Mouse (Mus musculus) CD4-positive, CD25-positive, alpha-beta regulatory T cell, adult 2 months (primary cell): Measurements from ENCODE around the gene Minos1.

Experiments
- DNase-seq: peaks from one replicate; pipeline ENCODE4 v3.0.0-alpha.2; 2012; ENCODE audit warnings: low read depth, low spot score

Gene Minos1

DNA sequence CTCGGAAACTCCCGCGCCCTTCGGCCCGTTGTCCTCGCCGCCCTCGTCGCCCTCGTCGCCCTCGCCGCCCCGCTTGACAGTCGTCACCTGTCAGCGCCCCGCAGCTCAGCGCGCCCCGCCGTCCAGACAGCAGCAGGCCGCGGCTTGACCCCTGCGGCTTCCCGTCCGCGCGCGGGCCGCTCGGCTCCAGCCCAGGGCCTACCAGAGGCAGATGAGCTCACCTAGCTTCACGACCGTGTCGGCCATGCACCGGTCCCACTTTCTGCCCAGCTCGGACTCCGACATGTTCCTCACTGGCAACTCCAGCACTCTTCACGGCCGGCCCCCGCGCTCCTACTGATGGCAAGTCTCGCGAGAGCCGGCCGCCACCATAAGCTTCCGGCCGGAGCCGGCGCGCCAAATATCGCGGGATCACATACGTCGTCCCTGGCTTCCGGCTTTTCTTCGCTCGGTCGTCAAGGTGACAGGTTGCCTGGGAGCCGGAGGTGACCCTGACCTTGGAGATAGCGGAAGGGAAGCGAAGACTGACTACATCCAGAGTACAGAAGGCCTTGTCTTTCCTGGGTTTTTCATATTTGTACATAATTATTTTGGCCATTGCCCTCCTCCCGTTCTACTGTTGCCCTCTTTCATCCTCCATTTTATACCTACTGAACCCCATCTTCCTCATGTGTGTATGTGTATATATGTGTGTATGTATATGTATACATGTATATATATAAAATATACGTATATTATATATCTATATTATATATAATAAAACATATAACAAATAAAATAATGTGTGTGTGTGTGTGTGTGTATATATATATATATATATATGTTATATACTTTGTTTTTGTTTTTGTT lies at the start of gene Minos1:
Gene Minos1, minus strand, starts transcription at position 413 of the 849 bp plus-strand sequence.
- DNase-seq = peak; percentile 99

DNA sequence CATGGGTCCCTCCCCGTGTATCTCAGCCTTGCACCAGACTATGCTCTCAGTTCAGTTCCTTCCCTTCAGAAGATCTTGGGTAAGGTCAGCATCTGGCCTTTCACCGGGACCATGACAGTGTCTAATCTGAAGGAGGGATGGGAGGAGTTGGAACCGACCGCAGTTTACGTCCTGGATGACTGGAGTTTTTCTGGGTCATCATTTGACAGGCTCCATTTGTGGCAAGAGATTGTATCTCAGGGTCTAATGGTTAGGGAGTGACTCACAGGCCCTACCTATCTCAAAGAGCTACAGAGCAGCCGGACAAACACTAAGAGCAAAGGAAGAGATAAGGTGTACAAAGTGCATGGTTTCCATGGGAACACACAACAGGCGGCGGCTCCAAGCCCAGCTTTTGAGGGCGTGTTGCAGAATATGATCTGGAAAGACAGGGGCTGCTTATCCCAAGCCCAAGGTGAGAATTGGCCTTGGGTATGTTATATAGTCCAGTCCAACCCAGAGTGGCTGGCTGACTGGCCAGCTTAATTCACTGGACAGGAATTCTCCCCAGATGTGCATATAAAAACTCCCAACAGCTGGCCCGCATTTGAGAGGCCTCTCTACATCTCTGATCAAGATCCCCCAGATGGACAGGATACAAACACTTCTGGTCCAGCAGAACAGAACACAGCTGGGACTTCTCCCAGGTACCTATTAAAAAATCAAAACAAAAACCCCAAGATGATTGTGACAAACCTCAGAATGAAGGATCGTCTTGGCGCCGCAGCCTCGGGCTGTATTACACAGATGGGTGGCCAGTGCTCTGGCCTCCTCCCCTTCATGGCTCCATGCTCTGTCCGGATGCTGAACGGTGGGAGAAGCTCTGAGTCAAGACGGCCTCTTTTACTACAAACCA lies 49.1 kb upstream of the Minos1 start:
- no peak for DNase-seq

DNA sequence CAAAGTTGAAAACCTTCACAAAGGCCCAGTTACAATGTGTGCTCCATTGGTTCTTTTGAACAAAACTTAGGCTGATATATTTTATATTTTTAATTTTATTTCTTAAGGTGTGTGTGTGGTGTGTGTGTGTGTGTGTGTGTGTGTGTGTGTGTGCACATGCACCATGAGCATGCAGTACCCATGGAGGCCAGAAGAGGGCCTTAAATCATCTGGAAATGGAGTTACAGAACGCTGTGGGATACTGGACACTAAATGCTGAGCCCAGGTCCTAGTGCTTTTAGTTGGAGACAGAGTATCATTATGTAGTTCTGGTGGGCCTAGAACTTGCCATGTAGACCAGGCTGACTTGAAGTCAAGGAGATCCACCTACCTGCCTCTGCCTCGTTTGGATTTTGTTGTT lies 48.3 kb upstream of the Minos1 start:
- DNase-seq = no peak

DNA sequence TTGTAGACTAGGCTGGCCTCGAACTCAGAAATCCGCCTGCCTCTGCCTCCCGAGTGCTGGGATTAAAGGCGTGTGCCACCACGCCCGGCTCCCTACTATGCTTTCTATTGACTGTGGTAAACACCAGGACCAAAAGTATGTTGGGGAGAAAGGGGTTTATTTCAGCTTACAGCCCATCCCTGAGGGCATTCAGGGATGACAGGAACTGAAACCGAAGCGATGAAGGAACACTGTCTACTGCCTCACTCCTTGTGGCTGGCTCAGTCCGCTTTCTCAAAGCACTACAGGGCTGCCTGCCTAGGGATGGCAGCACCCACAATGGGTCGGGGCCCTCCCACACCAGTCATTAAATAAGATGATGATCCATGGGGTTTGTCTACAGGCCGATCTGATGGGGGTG lies 47.5 kb upstream of the Minos1 start:
- no peak for DNase-seq

DNA sequence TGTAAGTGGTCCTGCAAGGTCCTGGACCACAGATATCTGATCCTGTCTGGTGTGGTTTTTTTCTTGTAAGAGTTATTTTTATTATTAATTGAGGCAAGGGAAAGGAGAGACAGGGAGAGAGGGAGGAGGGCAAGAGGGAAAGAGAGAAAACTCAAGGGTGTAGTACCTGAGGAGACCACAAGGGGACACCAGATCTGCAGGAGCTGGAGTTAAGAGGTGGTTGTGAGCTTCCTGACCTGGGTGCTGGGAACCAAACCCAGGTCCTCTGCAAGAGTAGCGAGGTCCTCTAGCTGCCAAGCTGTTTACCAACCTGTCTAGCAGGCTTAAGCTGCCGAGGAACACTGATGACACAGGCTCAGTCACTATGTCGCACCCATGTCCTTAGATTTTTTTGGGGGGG lies 47.0 kb upstream of the Minos1 start:
- DNase-seq = peak; percentile 48

DNA sequence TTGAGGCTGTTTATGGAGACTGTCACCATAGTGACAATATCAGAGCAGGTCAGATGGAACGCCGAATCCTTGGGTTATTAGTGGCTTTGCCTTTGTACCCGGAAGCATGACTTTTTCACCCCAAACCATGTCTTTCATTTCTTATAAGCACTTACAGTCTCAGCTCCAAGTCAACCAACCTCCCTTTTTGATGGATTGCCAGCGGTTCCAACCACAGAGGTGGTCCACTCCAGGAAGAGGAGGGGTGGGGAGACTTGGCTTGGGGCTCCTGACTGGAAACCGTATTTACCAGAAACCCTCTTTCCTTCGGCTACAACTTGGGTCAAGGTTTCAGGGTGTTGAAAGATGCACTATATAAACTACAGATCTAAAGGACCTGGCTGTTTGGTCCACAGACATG lies 45.1 kb upstream of the Minos1 start:
- no peak for DNase-seq

DNA sequence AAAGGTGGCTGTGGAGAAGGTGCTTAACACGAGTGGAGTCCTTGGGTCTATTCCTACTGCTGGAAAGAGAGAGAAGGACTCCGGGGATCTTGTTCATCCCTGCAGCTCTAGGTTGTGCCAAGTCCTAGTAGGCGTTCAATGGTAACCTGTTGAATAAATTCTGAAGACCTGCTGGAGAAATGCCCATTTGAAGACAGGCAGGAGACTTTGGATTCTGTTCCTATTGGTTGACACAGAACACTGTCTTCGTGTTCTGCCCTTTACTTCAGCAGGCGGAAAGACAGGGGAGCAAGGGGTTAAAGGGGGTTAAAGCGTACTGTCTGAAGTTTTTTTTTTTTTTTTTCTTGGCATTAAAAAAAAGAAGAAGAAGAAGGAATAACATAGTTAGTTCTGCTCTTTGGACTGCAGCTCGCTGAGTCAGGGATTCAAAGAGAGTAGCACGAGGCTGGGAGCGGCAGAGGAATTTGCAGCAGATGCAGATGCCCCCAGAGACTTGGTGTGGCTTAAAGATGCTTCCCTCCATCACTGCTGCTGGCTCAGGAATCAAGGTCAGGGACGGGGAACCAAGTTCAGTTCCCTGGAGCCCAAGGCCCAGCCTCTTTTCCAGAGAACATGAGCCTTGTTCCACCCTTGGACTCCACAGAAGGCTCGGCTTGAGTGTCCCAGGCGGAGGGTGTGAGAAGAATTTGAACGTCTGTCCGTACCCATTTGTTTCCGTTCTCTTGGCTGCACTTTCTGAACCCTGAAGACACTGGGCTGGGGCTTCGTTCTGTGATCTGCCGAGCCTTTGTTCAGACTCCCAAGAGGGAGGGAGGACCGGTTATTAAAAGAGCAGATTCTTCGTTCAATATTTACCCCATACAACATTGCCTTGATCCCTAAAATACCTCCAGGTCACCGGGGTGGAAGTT lies 44.4 kb upstream of the Minos1 start:
- DNase-seq = no peak

DNA sequence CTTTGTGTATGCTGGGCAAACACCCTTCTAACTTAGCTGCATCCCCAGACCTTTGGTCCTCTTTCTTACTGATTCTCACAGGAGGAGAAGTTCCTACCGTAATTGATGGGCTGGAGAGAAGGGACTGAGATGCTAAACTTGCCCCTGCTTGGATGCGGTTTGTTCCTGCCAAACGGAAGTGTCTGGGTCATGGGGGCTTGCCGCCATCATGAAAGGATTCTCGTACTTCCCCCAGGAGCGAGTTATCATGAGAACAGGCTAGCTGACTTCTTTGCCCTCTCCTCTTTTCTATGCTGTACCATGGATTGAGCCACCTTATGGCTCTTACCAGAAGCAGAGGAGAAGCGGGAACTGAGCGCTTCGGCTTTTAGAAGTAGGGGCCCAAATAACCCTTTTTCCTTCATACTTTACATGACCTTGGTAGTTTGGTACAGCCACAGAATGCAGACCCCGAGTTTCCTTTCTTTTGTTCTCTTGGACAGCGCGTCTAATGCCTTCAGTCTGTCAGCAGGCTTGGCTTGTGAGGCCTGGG lies 38.9 kb upstream of the Minos1 start:
- DNase-seq = no peak

DNA sequence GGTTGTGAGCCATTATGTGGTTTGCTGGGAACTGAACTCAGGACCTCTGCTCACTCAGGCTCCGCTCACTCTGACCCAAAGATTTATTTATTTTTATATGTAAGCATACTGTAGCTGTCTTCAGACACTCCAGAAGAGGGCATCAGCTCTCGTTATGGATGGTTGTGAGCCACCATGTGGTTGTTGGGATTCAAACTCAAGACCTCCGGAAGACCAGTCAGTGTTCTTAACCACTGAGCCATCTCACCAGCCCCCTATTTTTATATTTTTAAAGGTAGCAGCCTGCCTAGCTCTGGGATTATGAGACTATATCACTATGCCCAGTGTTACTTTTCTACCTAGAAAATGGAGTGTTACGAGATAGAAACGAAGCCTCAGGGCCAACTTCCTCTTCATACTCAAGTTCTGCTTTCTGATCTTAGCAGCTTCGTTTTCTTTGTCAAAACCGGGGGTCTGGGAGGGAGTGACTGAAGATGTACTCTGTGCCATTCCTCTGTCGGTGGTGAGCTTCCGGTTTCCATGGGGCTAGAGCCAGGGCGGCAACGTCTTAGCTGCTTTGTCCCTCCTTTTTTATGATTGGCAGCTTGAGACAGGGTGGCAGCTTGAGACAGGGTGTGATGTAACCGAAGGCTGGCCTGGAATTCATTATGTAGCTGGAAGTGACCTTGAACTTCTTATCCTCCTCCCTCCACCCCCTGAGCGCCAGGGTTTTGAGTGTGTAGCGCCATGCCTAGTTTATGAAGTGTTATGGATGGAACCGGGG lies 38.3 kb upstream of the Minos1 start:
- peak; percentile 51 for DNase-seq

DNA sequence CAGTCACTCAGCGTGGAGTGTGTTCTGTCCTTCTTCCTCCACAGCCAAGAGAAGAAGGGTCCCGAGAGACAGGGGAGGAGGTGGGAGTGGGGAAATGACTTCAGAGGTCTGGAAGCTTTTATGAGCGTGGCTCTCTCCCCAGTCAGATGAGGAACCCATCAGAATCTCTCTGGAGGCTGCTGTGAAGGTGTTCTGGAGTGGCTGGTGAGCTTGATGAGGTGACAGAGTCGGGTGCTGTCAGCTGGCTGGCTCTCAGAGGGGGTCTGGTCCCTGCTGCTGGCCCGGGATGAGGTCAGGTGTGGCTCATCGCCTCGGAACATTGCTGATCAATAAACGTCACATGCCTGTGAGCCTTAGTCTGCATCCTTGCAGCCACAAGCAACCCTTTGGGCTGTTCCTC lies 36.2 kb upstream of the Minos1 start:
- no peak for DNase-seq

DNA sequence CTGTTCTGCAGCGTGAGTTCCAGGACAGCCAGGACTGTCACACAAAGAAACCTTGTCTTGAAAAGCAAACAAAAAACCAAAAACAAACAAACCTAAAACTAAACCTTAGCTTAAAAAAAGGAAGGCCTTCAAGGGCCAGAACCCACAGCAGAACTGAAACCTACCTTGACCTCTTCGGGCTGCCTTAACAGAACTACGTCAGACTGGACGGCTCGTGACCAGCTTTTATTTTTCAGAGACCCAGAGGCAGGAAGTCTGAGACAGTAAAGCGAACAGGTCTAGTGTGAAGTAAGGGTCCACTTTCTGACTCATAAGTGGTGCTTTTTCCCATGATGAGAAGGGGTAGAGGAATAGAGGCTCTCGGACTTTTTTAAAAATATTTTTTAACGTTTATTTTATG lies 35.3 kb upstream of the Minos1 start:
- no peak for DNase-seq

DNA sequence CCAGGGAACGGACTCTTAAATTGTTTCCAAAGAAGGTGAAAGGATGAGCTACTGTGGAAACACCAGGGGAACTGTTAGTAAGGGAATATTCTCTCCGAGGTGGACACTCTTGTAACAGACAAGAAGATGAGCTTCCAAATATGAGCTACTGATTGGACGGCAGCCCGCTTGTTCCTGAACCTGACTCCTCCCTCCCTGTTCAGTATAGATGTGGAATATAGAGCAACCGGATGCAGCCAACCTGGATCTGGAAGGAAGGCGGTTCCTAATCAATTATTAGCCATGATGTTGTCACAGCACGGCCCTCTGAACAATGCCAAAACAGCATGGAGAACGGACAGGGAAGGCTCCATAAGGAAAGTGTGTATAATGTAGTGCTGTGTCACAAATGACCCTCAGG lies 34.3 kb upstream of the Minos1 start:
- no peak for DNase-seq

DNA sequence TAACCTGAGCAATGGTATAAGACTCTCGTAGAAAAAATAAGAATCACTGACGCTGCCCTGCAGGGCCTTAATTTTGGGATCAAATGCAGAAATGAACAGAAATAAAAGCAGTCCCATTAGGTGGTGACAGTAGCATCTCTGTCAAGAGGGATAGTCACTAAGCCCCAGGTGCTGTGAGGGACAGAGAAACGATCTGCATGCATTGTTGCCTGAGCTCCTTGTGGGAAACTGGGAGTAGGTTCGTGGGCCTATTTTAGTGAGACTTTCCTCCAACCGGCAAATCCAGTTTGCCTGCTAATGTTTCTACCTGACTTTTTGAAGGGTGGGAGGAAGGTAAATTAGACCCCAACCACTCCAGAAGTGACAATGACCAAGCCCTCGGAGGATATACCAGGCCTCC lies 33.2 kb upstream of the Minos1 start:
- no peak for DNase-seq

DNA sequence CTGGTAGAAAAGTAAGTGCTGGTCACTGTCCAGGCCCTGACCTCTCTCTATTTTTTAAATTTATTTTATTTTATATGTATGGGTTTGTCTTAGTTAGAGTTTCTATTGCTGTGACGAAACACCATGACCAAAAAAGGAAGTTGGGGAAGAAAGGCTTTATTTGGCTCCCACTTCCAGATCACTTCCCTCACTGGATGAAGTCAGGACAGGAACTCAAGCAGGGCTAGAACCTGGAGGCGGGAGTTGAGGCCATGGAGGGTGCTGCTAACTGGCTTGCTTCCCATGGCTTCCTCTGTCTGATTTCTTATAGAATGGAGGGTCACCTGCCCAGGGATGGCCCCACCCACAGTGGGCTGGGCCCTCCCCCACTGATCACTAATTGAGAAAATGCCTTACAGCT lies 30.2 kb upstream of the Minos1 start:
- no peak for DNase-seq

DNA sequence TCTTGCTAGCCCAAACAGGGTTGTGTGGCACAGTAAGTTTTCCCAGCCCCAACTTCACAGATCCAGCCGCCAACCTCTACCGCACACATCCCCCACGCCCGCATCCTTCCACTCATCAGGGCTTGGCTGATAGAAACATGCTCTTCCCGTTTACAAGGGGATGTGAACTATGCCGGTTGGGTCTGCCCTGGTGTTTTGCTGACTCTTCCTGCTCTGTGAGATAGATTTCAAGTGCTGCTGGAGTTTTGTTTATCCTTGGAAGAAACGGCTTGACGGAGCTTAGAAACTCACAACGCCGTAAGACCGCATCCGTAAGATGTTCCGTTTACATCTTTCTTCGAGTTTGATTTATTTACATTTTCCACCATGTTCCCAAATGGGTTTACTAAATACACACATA lies 27.4 kb upstream of the Minos1 start:
- no peak for DNase-seq

DNA sequence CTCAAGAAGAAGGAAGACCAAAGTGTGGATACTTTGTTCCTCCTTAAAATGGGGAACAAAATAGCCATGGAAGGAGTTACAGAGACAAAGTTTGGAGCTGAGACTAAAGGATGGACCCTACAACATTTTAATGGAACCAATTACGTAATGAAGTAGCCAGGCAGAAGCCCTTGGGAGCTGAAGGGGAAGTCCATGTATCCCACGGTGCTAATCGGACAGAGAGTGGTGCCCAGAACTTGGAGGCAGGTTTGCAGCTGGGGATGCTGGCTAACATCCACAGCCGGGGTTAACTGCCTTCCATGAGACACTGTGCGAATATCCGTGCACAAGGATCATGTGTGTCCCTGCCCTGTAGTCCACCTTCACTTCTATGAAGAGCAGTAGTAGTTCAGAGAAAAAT lies 25.6 kb upstream of the Minos1 start:
- no peak for DNase-seq

DNA sequence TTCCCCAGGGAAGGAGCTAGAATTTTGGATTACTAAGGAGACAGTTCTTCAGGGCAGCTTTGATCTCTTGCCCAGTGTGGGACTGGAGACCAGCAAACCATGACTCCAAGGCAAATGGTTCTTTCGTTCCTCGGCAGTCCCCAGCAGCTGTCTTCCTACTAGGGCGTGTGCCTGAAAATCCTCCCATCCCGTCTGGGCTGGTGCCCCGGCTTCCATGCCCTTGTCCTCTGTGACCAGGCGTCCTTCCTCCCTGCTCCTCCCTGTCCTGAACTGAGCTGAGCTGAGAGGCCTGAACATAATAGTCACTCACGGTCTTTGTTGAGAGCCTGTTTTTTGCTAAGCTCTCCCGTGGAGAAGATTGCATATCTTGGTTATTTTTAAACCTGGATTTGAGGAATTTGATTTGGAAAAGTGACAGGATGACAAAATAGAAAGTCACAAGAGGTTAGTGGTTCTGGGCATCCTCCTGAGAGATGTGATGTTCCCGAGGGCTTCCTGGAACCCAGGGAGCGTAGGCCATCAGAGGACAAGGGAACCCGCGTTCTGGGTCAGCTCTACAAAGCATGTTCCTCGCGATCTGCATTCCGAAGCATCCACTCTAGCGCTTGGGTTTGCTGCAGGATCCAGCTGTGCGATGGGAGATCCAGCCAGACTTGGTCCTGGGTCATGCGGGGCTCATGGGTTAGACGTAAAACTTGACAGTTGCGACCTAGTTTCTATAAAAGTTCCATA lies 23.8 kb upstream of the Minos1 start:
- no peak for DNase-seq

DNA sequence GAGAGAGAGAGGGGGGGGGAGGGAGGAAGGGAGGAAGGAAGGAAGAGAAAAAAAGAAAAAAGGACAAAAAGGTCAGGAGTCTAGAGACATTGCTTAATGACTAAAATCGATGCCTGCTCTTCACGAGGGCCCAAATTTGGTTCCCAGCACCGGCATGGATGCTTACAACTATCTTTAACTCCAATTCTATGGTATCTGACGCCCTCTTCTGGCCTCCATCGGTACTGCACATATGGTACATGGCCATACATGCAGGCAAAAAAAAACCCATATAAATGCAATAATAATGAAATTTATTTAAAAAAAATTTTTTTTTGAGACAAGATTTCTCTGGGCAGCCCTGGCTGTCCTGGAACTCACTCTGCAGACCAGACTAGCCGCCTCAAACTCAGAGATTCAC lies 20.5 kb upstream of the Minos1 start:
- peak; percentile 11 for DNase-seq

DNA sequence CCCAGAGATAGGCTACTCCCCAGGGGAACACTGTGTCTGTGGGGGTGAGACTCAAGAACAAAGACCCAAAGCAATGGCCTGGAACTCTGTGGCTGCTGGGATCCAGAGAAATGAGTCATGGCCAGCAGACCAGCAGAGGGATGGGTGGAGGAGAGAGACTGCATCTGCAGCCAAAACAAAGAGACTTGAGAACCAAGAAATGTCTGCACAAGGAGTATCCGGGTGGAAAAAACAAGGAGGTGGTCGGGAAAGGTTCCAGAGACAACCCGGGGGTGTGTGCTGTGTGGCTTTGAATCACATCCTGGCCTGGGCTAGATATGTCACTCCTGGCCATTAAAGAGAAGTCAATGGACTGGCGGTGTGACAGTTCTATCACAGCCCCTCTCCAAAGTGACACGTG lies 15.8 kb upstream of the Minos1 start:
- DNase-seq = no peak

DNA sequence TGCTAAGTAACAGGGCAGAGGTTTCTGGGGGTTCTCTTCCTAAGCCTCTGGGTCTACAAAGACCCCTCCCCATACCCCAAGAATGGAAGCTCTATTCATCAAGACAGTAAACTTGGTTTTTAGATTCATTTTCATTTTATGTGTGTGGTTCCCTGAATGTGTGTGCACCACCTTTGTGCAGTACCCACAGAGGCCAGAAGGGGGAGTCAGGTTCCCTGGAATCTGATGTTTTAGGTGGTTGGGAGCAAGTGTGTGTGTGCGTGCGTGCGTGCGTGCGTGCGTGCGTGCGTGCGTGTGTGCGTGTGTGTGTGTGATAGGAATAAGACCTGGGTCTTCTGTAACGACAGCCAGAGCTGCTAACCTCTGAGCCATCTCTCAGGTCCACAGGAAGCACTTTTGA lies 14.2 kb upstream of the Minos1 start:
- peak; percentile 50 for DNase-seq
